In genomic region chr11:88054589-88054988, GRCm38 (mm10) we compare ENCODE assay signal across 9 mouse cellular contexts. TPM values are rescaled to one million over a fixed set of nuclear protein-coding genes. Genes with fewer than 3 reads are reported as not detected.
A peak's percentile ranks its signal among the peaks of the same experiment; 100 is the strongest.
DNase-seq lines count a peak whose midpoint lies in the region; ATAC-seq and TF ChIP-seq lines count a peak whose summit lies in the region.
"Had no signal": no experiment of that assay in that cellular context is flagged by ENCODE, and none has a peak within 500 bp of the region (broad histone marks: within the 10 kb centered on the region; RNA-seq: fewer than 3 reads in every experiment).

No protein-coding gene starts in this region.

- no peak overlapping the region for H3K4me2 ChIP-seq in liver, embryonic 14.5 days (ENCODE audit: low read depth)

- H3K4me1 ChIP-seq in liver, embryonic 14.5 days (replicated peaks; ENCODE audit: control insufficient read depth in 2 of 2, insufficient read depth in 2 of 2, low read length in 1 of 2) = peaks cover 2 to 8% of the 10 kb centered on the region in 2 experiments; a peak in 3 of 4 replicates

- intact Hi-C loops in heart, postnatal 10 days (cut with DNase I) = no loop called here

- no peak overlapping the region for H3K4me3 ChIP-seq in liver, embryonic 14.5 days (ENCODE audit: insufficient read depth in 1 of 2, low read depth in 2 of 2, low read length in 2 of 2)
- H3K4me3 ChIP-seq: megakaryocyte, embryonic 14.5 days had no signal

- 55% methylated on average over 1 of the region's 1 CpGs for WGBS in liver, embryonic 14.5 days (ENCODE audit: insufficient replicate concordance)

- ATAC-seq in liver, embryonic 14.5 days (ENCODE audit: insufficient read depth) = no peak

- H3K27me3 ChIP-seq in liver, embryonic 14.5 days (ENCODE audit: control insufficient read depth, insufficient read depth, low read length) = no peaks in the 10 kb centered on the region
- H3K27me3 ChIP-seq: megakaryocyte, embryonic 14.5 days had no signal

- TF ChIP-seq CTCF in liver, embryonic 14.5 days (IDR thresholded peaks at IDR 0.05; ENCODE audit: low read depth) = peak; percentile 72

- DNase-seq in cerebellum, adult 11 months = peak; percentile 37
- DNase-seq in cerebellum, adult 11-12 months = no peak
- DNase-seq in left cerebral cortex, adult 18-20 months (ENCODE audit: low spot score in 2 of 2) = peak; percentile 39 to 48
- DNase-seq in left cerebral cortex, adult 8-10 months (ENCODE audit: low spot score in 2 of 2) = no peak
- DNase-seq in ZHBTc4 (ENCODE audit: low read depth, low spot score) = peak; percentile 71
- DNase-seq in heart, postnatal 10 days = peak; percentile 48 to 76
- DNase-seq in liver, embryonic 14.5 days (ENCODE audit: low read depth in 3 of 3, low spot score in 3 of 3) = no peak
- peak; percentile 37 for DNase-seq in spleen, adult 12 weeks (ENCODE audit: low spot score)

- H3K9me3 ChIP-seq in liver, embryonic 14.5 days (ENCODE audit: control insufficient read depth, low read length) = no peaks in the 10 kb centered on the region
- H3K9me3 ChIP-seq: megakaryocyte, embryonic 14.5 days had no signal

- H3K27ac ChIP-seq in liver, embryonic 14.5 days = no peak overlapping the region

- H3K9ac ChIP-seq in liver, embryonic 14.5 days (replicated peaks) = no peak overlapping the region

- peaks cover 42% of the 10 kb centered on the region for H3K36me3 ChIP-seq in liver, embryonic 14.5 days (replicated peaks; ENCODE audit: control insufficient read depth, insufficient read depth, low read depth)

- TF ChIP-seq EP300 in liver, embryonic 14.5 days (IDR thresholded peaks at IDR 0.05; ENCODE audit: low read depth) = no peak

RNA-seq across cellular contexts. Expression of gene Srsf1, which starts 7.4 kb away (rescaled TPM):
- 100 to 1,000 TPM; 179 to 200 TPM for total RNA-seq in left cerebral cortex, adult 18-20 months (2021)
- 100 to 1,000 TPM; 189 to 208 (median 191) TPM for total RNA-seq in left cerebral cortex, adult 8-10 months (2022)
- total RNA-seq in heart, postnatal 10 days (2021) = 100 to 1,000 TPM; 156 to 160 TPM
- 111 and 163 TPM in 2 replicates for polyA plus RNA-seq in liver, embryonic 14.5 days (2012; rRNA removed)
- polyA plus RNA-seq in liver, embryonic 14.5 days (2014; fragmentation: Nextera tagmentation; extraction: Ambion mirVana) = 139 and 158 TPM in 2 replicates

RNA-seq across cellular contexts. Expression of gene Vezf1, which starts 13.5 kb away (rescaled TPM):
- 10 to 100 TPM; 28.1 to 29.4 TPM for total RNA-seq in left cerebral cortex, adult 18-20 months (2021)
- 10 to 100 TPM; 27.9 to 30.8 (median 29.3) TPM for total RNA-seq in left cerebral cortex, adult 8-10 months (2022)
- total RNA-seq in heart, postnatal 10 days (2021) = 10 to 100 TPM; 44.9 to 45.7 TPM
- polyA plus RNA-seq in liver, embryonic 14.5 days (2012; rRNA removed) = 4.7 and 5.7 TPM in 2 replicates
- 7.5 and 9.1 TPM in 2 replicates for polyA plus RNA-seq in liver, embryonic 14.5 days (2014; fragmentation: Nextera tagmentation; extraction: Ambion mirVana)

RNA-seq across cellular contexts. Expression of gene Cuedc1, which starts 43.3 kb away (rescaled TPM):
- 10 to 100 TPM; 27.4 to 28.5 TPM for total RNA-seq in left cerebral cortex, adult 18-20 months (2021)
- 10 to 100 TPM; 28.0 to 31.8 (median 30.9) TPM for total RNA-seq in left cerebral cortex, adult 8-10 months (2022)
- total RNA-seq in heart, postnatal 10 days (2021) = 10 to 100 TPM; 45.6 to 48.4 TPM
- 0.76 and 0.96 TPM in 2 replicates for polyA plus RNA-seq in liver, embryonic 14.5 days (2012; rRNA removed)
- polyA plus RNA-seq in liver, embryonic 14.5 days (2014; fragmentation: Nextera tagmentation; extraction: Ambion mirVana) = 0.36 and 0.53 TPM in 2 replicates

Comparison
In these comparisons a context has a peak if more than half of its experiments do, and no peak if none do; other contexts are left out.
1. DNase-seq: peak in cerebellum, adult 11 months (single experiment), left cerebral cortex, adult 18-20 months (2 of 2), ZHBTc4 (single experiment), heart, postnatal 10 days (2 of 2) and spleen, adult 12 weeks (single experiment); none in cerebellum, adult 11-12 months (single experiment), left cerebral cortex, adult 8-10 months (0 of 2) and liver, embryonic 14.5 days (0 of 3).